Mouse (Mus musculus) G1E (cell line): Measurements from ENCODE around the gene Ephb3.

Source experiments
- CTCF ChIP-seq: IDR thresholded peaks from 2 replicates; pipeline ENCODE4 v1.5.1; 2012; ENCODE audit warnings: low read depth, low read length, inconsistent platforms, mixed read lengths
- GATA1 ChIP-seq: IDR thresholded peaks from 2 replicates; pipeline ENCODE4 v1.6.1; 2012; ENCODE audit warnings: borderline replicate concordance, low read length, inconsistent platforms, mixed read lengths
- GATA2 ChIP-seq: IDR thresholded peaks from 2 replicates; pipeline ENCODE4 v1.6.1; 2012; ENCODE audit warnings: low read depth, low read length, inconsistent platforms, borderline replicate concordance
- POLR2AphosphoS5 ChIP-seq: IDR thresholded peaks from 2 replicates; pipeline ENCODE4 v1.6.1; 2012; ENCODE audit warnings: low read depth, low read length, inconsistent platforms; ENCODE audit not compliant: insufficient replicate concordance
- TAL1 ChIP-seq: conservative IDR thresholded peaks from 2 replicates; pipeline ENCODE4 v1.6.1; 2012; ENCODE audit warnings: low read depth, low read length, inconsistent platforms, mixed read lengths

- no peak for TF ChIP-seq CTCF
- no peak for TF ChIP-seq GATA1
- TF ChIP-seq POLR2AphosphoS5 = no peak
- TF ChIP-seq TAL1 = no peak
- no peak for TF ChIP-seq GATA2
Measured at GRCm38 (mm10) chr16:21244803-21245202, 40.2 kb downstream of the Ephb3 start.
